Mouse (Mus musculus) ES-Bruce4 (cell line): ENCODE data around the gene Dap.

Experiments
- CTCF ChIP-seq: IDR thresholded peaks from one replicate; pipeline ENCODE4 v1.8.1; 2011; ENCODE audit warnings: low read depth, low read length
- EP300 ChIP-seq: IDR thresholded peaks from 2 replicates; pipeline ENCODE4 v1.6.1; 2011; ENCODE audit warnings: low read depth, low read length; ENCODE audit not compliant: insufficient read depth

DNA sequence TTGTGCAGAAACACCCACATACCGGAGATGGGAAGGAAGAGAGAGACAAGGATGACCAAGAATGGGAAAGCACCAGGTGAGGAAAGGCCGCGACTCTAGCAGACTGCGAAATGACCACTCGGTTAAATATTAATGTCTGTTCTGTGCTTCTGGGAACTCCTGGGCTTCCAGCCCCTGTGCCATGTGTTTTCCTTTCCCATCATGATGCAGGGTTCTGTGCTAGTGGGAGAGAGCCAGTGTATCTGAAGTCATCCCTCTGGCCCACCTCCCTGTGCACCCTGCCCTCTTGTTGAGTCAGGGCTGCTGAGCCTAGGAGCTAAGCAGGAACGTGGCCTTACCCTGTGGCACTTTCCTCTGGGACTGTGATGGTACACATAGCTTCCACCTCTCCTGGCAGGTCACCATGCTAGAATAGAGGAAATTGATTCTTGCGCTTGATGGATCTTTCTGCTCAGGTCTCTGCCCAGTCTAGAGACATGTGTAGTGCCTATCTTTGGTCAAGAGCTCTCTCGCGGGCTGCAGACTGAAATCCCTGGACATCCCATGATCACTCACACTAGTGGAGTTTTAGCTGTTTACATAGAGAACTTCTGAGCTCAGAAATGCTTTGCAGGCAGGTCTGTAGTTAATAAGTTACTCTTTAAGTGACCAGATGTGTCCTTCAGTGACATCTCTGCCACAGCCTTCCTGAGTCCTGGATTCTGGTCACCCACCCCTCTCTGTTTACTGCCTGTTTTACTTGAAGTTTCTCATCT is 11.9 kb downstream of the Dap start:
- TF ChIP-seq EP300 (no peak), CTCF (no peak)
